Mouse (Mus musculus): ENCODE measurements around the gene Cenpm.

The Cenpm gene

GRCm38 (mm10) chr15:82192617-82193016, 51.9 kb downstream of the Cenpm start:
- no peak for DNase-seq (ENCODE audit: low spot score)

GRCm38 (mm10) chr15:82188481-82189240, 55.9 kb downstream of the Cenpm start:
- no peak for DNase-seq (ENCODE audit: low spot score)

GRCm38 (mm10) chr15:82187924-82188323, 56.6 kb downstream of the Cenpm start:
- no peak for DNase-seq (ENCODE audit: low spot score)

- DNase-seq (ENCODE audit: low spot score): no peak
Measured at GRCm38 (mm10) chr15:82187401-82187800, 57.1 kb downstream of the Cenpm start.

- DNase-seq (ENCODE audit: low spot score): no peak
Measured at GRCm38 (mm10) chr15:82186931-82187330, 57.6 kb downstream of the Cenpm start.

- DNase-seq (ENCODE audit: low spot score): no peak
Measured at GRCm38 (mm10) chr15:82186131-82186530, 58.4 kb downstream of the Cenpm start.

- DNase-seq (ENCODE audit: low spot score): no peak
Measured at GRCm38 (mm10) chr15:82185062-82185783, 59.3 kb downstream of the Cenpm start.

- no peak for DNase-seq (ENCODE audit: low spot score)
Measured at GRCm38 (mm10) chr15:82184656-82185055, 59.9 kb downstream of the Cenpm start.

GRCm38 (mm10) chr15:82184183-82184582, 60.4 kb downstream of the Cenpm start:
- no peak for DNase-seq (ENCODE audit: low spot score)
